Mouse (Mus musculus): ENCODE measurements at regions not wholly inside any gene's neighbourhood (a gene's known extent, or its start where the extent isn't known, plus 50 kb on each side); places are given as distances from the start of the nearest gene placed in this dataset.
A peak's percentile ranks its signal among the peaks of the same experiment; 100 is the strongest.

DNA sequence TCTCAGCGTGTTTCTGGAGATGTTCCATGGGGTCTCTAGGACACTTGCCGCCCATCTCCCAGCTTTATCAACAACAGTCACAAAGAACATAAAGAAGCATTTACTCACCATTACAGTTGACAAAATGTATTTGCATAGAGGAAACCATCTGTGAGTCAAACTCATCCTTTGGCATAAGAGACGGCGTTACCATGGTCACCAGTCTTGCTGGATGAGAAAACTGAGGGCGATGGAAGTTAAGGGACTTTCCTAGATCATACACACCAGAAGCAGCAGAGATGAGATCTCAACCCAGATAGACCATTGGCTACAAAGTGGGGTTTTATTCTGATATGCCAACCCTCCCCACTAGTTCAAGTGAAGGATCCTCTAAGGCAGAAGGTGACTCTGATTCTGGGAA, 274.3 kb upstream of the Gm4791 start:
- H3K27me3 ChIP-seq = no peaks in the 10 kb centered on the region

DNA sequence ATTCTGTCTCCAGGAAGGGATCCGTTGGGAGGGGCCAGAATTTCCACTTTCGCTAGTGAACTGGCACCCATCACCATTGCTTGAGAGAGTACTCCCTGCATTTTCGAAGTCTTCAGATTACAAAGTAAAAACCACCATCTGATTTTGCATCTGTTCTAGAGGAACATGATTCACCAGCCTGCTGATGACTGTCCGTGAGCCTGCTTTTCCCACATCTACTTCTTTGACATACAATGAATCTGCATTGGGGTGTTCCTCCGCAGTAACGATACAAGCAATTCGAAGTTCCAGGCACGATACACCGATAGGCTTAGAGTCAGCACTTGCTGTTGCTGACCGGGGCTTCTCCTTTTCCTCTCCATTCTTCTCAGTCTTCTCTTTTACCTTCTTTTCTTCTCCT, 285.1 kb upstream of the Gm4791 start:
- ATAC-seq (replicated peaks; ENCODE audit: low FRiP score) = no peak

More for the DNA sequence above, 274.3 kb upstream of the Gm4791 start:
- 93% methylated on average over 5 of the region's 5 CpGs for whole genome bisulfite sequencing
- H3K9me3 ChIP-seq (replicated peaks) = no peaks in the 10 kb centered on the region
- H3K36me3 ChIP-seq = no peaks in the 10 kb centered on the region
- H3K27ac ChIP-seq = no peak overlapping the region
- no peak overlapping the region for H3K4me2 ChIP-seq
- H3K4me3 ChIP-seq (replicated peaks) = no peak overlapping the region
- ATAC-seq (replicated peaks; ENCODE audit: low FRiP score) = no peak
- H3K9ac ChIP-seq = no peak overlapping the region
- H3K4me1 ChIP-seq = no peaks in the 10 kb centered on the region

DNA sequence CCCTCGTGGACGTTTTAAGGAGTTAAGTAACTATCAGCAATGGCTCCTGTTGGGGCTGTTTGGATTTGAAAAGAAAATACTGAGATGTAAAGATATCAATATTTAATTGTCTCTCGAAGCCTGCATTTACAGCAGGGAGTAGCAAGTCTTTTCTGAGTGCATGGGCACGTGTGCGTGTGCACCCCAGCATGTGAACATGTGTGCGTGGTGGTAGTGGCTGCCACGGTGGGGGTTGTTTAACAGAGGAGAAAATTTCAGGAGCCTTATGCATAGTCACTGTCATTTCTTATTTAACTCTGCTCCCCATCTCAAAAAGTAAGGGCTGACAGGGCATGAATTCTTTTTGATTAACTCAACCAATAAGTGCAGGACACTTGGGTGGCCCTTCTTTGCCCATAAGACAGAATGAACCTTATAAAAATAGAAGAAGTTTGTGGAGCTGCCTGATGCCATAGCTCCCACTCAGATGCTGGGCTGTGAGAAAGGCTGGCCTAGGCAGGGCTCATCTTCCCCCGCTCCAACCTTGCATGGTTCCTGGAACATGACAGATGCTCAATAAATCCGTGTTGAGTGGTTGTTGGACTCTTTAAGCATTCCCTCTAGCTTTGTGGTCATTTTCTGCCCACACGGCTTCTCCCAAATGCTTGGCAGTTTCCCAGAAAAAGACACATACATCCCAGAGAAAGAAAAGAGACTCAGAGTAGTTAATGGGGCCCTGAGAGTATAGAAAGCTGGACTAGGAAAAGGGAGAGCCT, 294.2 kb upstream of the Gm4791 start:
- no peak overlapping the region for H3K4me3 ChIP-seq (replicated peaks)
- no peak for ATAC-seq (replicated peaks; ENCODE audit: low FRiP score)
- H3K9ac ChIP-seq = no peak overlapping the region
- no peak overlapping the region for H3K4me2 ChIP-seq
- no peaks in the 10 kb centered on the region; the same call in 1 of the 2 replicates for H3K4me1 ChIP-seq
- H3K36me3 ChIP-seq = no peaks in the 10 kb centered on the region
- no peaks in the 10 kb centered on the region for H3K9me3 ChIP-seq (replicated peaks)
- H3K27me3 ChIP-seq = peaks cover 16% of the 10 kb centered on the region
- no peak overlapping the region for H3K27ac ChIP-seq
- WGBS = 63% methylated on average over 10 of the region's 10 CpGs

More for the DNA sequence above, 285.1 kb upstream of the Gm4791 start:
- Histone ChIP-seq H3K9me3 (replicated peaks) (no peaks in the 10 kb centered on the region), H3K9ac (no peak overlapping the region), H3K36me3 (no peaks in the 10 kb centered on the region), H3K4me3 (replicated peaks) (no peak overlapping the region), H3K27me3 (no peaks in the 10 kb centered on the region), H3K4me1 (no peaks in the 10 kb centered on the region), H3K27ac (no peak overlapping the region), H3K4me2 (no peak overlapping the region)
- WGBS = 90% methylated on average over 10 of the region's 10 CpGs

DNA sequence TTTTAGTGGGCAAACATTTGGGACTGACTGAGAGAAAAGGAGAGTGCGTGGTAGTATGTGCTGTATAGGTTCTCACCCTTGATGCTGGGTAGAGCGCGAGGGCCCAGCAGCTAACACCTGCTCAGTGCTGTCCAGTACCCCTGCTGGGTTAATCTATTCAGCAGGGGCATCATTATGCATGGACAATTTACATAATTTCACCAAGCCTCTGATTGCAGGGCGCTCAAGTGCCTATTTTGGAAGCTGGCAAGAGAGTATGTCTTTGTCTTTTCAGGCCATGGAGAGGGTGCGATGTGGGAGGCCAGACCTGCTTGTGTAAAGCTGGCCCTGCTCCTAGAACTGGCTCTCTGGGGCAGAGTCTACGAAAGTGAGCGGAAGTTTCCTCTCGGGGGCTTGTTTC, 294.9 kb upstream of the Gm4791 start:
- Histone ChIP-seq H3K9me3 (replicated peaks) (no peaks in the 10 kb centered on the region), H3K4me3 (replicated peaks) (no peak overlapping the region), H3K27me3 (peaks cover 16% of the 10 kb centered on the region), H3K4me2 (no peak overlapping the region), H3K36me3 (no peaks in the 10 kb centered on the region), H3K27ac (no peak overlapping the region), H3K9ac (no peak overlapping the region), H3K4me1 (no peaks in the 10 kb centered on the region; the same call in 1 of the 2 replicates)
- WGBS = 72% methylated on average over 8 of the region's 8 CpGs
- no peak for ATAC-seq (replicated peaks; ENCODE audit: low FRiP score)

DNA sequence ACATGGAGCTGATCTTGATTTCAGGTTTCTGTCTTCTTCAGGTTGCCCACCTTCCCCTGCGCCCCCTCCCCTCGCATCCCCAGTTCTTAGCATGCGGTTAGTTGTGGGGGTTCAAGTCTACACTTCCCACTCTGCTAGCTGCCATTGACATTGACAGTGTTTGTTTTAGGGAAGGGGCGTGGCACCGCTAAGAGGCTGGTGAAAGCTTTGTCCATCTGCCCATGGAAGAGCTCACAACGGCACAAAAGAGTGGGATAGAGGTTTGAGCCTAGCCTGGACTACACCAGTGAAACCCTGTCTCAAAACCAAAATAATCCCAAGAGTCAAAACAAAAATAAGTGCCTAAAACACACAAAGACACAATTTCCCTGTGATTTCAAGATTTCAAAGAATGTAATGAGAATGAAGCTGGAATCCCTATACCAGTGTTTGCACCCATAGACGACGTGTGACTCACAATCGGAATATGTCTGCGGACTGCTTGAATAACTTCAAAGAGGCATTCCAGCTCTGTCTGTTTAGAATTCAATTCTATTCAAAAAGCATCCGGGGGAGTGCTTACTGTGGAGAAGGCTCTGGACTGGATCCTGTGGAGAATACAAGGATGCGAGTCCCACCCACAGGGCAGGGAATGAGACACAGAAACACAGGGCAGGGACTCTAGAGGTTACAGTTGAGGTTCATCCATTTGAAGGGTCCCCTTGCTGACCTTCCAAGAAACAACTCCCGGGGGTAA, 295.5 kb upstream of the Gm4791 start:
- Histone ChIP-seq H3K27ac (no peak overlapping the region), H3K27me3 (peaks cover 16% of the 10 kb centered on the region), H3K36me3 (no peaks in the 10 kb centered on the region), H3K4me2 (no peak overlapping the region), H3K9ac (no peak overlapping the region), H3K9me3 (replicated peaks) (no peaks in the 10 kb centered on the region), H3K4me1 (no peaks in the 10 kb centered on the region; the same call in 1 of the 2 replicates), H3K4me3 (replicated peaks) (no peak overlapping the region)
- ATAC-seq (replicated peaks; ENCODE audit: low FRiP score) = no peak
- 70% methylated on average over 13 of the region's 13 CpGs for WGBS

DNA sequence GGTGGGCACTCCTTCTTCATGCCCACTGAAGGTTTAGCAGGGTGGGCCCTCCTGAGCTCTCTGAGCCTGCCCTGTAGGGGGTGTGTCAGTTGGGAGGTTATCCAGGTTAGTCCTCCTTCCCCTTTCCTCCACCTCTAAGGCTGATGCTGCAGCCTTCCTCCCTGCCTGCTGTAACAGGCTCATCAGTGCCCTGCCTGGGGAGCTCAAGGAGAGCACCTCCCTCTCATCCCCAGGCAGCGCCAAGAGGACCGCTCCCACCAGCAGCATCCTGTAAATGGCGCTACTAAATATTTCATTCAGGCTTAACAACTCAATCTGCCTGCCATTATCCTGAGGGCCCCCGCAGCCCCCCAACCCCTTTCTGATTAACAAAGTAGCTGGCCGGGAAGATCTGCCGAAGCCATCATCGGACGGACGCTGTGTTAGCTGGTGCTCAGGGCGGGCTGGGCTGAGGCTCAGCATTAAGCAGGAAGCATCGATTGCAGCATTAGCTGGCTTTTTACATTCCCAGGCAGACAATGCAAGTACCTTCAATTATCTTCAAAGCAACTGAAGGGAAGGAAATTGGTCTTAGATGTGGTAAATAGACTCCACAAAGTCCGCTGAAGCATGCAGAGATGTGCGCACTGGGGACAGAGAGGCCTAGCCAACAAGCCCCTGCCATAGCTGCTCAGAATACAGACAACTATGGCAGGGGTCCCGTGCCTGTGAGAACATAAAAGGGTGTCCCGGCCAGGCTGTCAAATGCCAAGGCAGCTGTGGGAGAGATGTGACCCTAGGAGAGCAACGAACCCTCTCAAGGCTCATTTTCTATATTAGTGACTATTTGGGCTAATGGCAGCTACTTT, 296.3 kb upstream of the Gm4791 start:
- ATAC-seq (replicated peaks; ENCODE audit: low FRiP score) = no peak

DNA sequence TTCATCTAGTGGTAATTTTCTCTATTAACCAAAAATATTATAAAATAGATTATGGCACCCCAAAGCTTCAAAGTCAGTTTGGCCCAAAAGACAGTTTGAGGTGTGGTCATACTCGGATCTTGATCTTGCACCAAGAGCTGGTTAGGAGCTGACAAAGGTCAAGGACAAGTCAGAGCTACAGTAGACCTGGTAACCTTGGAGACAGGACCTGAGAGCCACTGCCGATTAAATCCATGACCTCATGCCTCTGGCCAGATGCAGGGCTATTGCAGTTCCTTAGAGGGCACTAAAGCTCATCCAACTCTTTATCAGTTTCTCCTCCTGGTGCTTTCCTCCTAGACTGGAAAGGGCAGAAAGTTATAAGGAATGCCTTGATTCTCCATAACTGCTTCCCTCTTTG, 302.4 kb upstream of the Gm4791 start:
- 72% methylated on average over 2 of the region's 2 CpGs for WGBS
- Histone ChIP-seq H3K4me1 (no peaks in the 10 kb centered on the region), H3K9ac (no peak overlapping the region), H3K36me3 (no peaks in the 10 kb centered on the region), H3K27me3 (no peaks in the 10 kb centered on the region), H3K4me2 (no peak overlapping the region), H3K27ac (no peak overlapping the region), H3K4me3 (replicated peaks) (no peak overlapping the region), H3K9me3 (replicated peaks) (no peaks in the 10 kb centered on the region)
- no peak for ATAC-seq (replicated peaks; ENCODE audit: low FRiP score)

More for the DNA sequence above, 296.3 kb upstream of the Gm4791 start:
- Histone ChIP-seq H3K4me3 (replicated peaks) (no peak overlapping the region), H3K9me3 (replicated peaks) (no peaks in the 10 kb centered on the region), H3K36me3 (no peaks in the 10 kb centered on the region), H3K27ac (no peak overlapping the region), H3K4me1 (no peaks in the 10 kb centered on the region; the same call in 1 of the 2 replicates), H3K4me2 (peak overlapping the region; percentile 17; the same call in 1 of the 2 replicates), H3K27me3 (peaks cover 16% of the 10 kb centered on the region), H3K9ac (no peak overlapping the region)
- WGBS = 16% methylated on average over 16 of the region's 16 CpGs

DNA sequence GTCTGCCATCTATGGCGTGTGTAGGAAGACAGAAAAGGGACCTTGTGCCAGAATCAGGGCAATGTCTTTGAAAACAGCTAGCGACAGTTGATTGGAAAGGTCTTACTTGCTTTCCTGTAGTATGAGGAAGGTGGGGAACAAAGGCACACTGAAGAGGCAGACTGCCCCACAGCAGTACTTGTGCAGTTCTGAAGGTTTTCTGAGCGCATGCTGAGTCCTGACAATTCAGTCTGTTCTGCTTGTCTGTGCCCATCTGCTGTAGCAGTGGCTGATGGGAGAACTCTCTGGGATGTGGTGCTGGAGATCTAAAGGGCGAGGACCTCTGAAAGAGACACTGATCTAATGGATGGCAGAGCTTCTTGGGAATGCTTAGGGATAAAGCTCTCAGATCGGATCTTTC, 309.2 kb upstream of the Gm4791 start:
- H3K9me3 ChIP-seq (replicated peaks) = no peaks in the 10 kb centered on the region
- no peak overlapping the region for H3K4me3 ChIP-seq (replicated peaks)
- no peak for ATAC-seq (replicated peaks; ENCODE audit: low FRiP score)
- H3K36me3 ChIP-seq = no peaks in the 10 kb centered on the region
- H3K4me2 ChIP-seq = no peak overlapping the region
- H3K4me1 ChIP-seq = no peaks in the 10 kb centered on the region
- no peaks in the 10 kb centered on the region for H3K27me3 ChIP-seq
- 81% methylated on average over 5 of the region's 5 CpGs for WGBS
- H3K27ac ChIP-seq = no peak overlapping the region
- H3K9ac ChIP-seq = no peak overlapping the region

DNA sequence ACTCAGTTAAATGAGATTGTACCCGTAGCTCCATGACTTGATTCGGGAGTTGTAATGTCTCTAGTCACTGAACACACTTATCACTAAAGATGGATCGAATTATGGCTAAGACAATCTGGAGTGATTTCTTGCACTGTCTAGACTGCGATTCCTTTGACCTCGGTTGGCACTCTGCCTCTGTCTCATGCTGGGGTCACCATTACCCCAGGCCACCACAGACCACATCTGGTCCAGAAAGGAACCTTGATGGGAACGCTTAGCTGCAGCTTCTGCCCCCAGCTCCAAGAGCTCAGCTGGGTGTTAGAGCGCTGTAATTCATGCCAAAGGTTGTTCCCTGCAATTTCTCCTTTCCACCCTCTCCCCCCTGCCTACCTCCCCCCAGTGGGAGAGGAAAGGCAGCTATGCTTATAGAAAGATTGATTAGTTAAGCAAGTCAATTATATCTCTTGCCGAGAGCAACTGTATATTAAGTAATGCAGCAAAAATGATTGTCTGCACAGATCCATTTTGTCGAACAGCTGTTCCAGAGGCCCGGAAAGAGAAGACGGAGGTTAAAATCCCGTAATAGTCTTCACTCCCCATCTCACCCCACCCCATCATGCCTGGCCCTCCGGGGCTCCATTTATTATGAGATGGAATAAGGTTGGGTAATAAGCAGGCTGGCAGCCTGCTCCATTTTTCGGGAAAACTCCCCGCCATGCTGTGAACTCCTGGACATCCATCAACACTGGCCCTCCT, 314.3 kb upstream of the Gm4791 start:
- WGBS = 75% methylated on average over 15 of the region's 15 CpGs
- no peak for ATAC-seq (replicated peaks; ENCODE audit: low FRiP score)

DNA sequence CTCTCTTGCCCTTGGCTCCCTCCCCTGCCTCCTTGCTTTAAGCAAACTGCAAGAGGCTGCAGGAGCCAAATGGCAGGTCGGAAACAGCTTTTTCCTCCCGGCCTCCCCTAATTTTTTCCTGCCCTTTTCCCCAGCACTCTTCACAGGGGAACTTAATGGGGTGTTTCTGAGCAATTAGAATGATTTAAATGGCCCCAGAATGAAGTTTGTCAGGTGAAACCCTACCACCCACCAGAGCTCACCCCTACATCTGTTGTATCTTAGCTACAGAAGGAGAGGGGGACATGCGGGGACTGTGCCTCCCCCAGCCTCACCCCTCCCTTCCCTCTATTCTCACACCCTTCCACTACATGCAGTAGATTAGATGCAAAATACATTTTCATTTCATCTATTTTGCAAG, 326.5 kb upstream of the Gm4791 start:
- Histone ChIP-seq H3K9ac (no peak overlapping the region), H3K9me3 (replicated peaks) (no peaks in the 10 kb centered on the region), H3K27ac (no peak overlapping the region), H3K36me3 (no peaks in the 10 kb centered on the region), H3K27me3 (no peaks in the 10 kb centered on the region), H3K4me2 (no peak overlapping the region), H3K4me1 (no peaks in the 10 kb centered on the region), H3K4me3 (replicated peaks) (no peak overlapping the region)
- 25% methylated on average over 3 of the region's 3 CpGs for WGBS
- 0 out of 2 replicates have a peak, but pooled peaks have one; percentile 15 for ATAC-seq (replicated peaks; ENCODE audit: low FRiP score)

More for the DNA sequence above, 314.3 kb upstream of the Gm4791 start:
- no peak overlapping the region for H3K9ac ChIP-seq
- H3K4me1 ChIP-seq = no peaks in the 10 kb centered on the region
- H3K27me3 ChIP-seq = no peaks in the 10 kb centered on the region
- no peak overlapping the region for H3K4me3 ChIP-seq (replicated peaks)
- H3K4me2 ChIP-seq = no peak overlapping the region
- H3K27ac ChIP-seq = no peak overlapping the region
- no peaks in the 10 kb centered on the region for H3K36me3 ChIP-seq
- H3K9me3 ChIP-seq (replicated peaks) = no peaks in the 10 kb centered on the region

DNA sequence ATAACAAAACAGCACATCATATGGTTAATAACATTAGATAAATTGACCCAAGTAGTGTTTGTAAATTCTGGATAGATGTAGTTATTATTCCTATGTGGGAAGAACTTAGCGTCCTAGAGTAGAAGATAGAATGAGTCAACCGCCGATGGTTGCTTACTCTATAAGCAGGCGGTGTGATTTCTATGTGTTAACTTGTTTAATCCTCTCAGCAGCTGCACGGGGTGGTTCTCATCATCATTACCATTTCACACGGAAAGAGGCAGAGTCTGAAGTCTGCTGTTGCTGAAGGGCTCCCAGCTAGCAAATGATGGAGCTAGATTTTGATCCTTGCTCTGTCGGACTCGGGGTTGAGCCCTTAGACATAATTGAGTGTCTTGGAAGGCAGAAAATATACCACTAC, 334.6 kb upstream of the 4931429L15Rik start:
- Histone ChIP-seq H3K36me3 (no peaks in the 10 kb centered on the region), H3K9me3 (replicated peaks) (no peaks in the 10 kb centered on the region), H3K9ac (no peak overlapping the region), H3K4me3 (replicated peaks) (no peak overlapping the region), H3K4me1 (no peaks in the 10 kb centered on the region), H3K27ac (no peak overlapping the region), H3K27me3 (0 out of 2 replicates have a peak, but pooled peaks cover 3% of the 10 kb centered on the region), H3K4me2 (no peak overlapping the region)
- 88% methylated on average over 8 of the region's 8 CpGs for WGBS
- ATAC-seq (replicated peaks; ENCODE audit: low FRiP score) = no peak

All from kidney, embryonic 15.5 days (tissue).